Mouse (Mus musculus): ENCODE measurements around the gene Zfp729a.

DNA sequence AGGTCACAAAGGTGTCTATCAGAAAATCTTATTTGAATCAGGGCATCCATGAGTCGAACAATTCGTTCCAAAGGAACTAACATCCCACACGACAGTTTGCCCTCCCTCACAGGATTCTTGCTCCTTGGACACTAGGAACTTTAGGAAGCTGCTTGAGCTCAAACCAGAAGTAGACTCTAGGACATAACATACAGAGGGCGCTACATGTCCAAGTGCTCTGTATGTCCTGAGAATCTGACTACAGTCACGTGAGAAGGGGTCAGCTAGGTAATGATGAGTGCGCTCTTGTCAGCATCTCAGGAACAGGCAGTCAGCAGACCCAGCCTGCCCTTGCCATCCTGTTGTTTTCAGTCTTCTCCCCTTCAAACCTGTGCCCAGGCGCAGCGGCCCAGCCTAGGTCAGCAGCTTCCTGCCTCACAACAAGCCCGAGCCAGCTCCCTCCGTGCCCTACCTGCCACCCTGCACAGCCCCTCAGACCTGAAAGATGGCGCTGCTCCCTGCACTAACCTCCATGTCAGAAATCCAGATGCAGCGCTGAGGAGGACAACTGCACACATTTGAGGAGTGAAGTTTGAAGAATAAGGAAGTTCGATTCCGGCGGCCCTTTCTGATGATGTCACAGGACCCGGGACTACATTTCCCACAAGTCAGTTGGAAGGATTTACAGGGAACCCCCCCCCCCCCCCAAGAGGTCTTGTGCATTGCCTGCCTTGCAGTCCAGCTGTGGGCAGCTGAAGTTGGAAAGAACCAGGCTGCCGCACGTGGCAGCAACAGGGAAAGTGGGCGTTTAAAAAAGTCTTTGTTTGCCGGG is 28.3 kb downstream of the Zfp729a start, which contains the start of gene Zfp729b:
- TF ChIP-seq CTCF (IDR thresholded peaks at IDR 0.05; ENCODE audit: extremely low read depth, insufficient read length, insufficient replicate concordance, low read depth, low read length) (no peak), POLR2A (IDR thresholded peaks at IDR 0.05; ENCODE audit: low read depth, low read length) (0 out of 2 replicates have a peak, but pooled peaks have one; percentile 10)

Data from small intestine, adult 2 months (tissue).